Mouse (Mus musculus) mouse embryonic stem cell (cell line): ENCODE data around the gene Fam20b.

Experiments
- in situ Hi-C, 2 experiments: fragments of 300-500 bp; cut with MboI; formaldehyde crosslinking; loops; 1 replicate in 1 of 2; 3 replicates in 1 of 2; pipeline ENCODE4 v1.14.3; 2019 to 2020; ENCODE audit warnings: low sequenced_read_pairs in 2 of 2, low pct_unique_long_range_greater_than_20kb in 1 of 2, mixed read lengths in 1 of 2; ENCODE audit not compliant: unreplicated experiment in 1 of 2

Gene Fam20b

DNA sequence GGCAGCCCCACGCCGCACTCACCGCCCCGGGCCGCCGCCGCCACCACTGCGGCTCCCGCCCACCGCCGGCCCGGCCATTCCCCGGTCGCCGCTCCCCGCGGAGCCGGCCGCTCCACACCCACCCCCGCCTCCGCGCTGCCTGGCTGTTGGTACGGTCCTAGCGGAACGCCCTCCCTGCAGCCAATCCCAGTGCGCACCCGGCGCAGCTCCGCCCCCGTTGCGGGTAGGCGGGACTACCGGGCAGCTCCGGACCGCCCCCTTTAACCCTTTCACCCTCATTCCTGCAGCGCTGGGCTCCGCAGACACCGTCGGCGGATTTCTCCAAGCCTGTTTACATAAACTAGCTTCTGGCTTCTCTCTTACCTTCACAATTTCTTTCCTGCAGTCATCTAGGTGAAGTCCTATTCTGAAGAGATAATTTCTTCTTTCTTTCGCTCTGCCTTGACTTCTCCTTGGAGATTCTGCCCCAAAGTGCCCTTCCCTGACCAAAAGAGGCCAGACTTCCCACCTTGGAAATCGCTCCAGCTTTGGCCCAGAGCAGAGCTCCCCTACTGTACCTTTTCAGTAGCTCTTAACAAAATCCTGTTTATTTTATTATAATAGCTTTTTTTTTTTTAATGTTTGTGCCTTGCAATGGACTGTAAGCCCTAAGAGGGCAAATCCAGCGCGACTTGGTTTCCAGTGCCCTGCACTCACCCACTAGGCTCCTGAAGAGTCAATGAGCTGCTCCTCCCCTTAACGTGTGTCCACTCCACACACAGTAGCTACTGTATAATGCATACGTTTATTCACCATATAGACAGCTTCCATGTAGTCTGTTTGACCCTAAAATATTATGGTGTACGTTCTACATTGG, at the start of gene Fam20b:
Fam20b (minus strand) TSS at position 137 of the 856 bp plus-strand sequence.
- in situ Hi-C loops = no loop called here

DNA sequence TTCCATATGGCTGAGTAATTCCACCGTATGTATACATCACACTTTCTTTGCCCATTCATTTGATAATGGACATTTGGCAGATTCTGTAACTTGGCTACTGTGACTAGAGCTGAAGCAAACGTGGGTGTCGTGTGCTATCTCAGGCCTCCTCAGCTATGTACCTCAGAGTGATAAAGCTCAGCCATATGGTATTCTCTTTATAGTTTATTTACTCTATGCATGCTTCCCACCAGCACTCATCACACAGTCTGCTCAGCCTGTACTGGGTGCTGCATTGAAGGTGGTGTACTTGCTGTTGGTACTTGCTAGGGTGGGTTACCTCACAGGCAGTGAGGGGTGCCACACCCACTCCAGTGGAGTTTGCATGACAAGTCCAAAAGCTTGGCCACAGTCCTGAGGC, 46.4 kb upstream of the Fam20b start:
- in situ Hi-C loops = no loop called here

DNA sequence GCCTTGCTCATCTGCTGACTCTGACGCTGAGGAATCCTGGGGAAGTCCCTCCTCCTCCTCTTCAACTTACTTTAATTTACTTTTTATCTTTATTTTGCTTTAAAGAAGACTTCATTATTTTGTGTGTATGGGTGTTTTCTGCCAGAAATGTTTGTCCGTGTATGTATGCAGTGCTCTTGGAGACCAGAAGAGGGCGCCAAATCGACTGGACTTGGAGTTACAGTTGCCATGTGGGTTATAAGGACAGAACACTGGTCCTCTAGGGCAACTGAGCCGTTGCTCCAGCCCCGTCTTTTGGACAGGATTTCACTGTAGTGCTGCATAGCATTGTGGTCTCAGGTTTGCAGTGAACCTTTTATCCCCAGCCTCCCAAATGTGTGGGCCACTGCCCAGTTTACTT, 45.7 kb upstream of the Fam20b start:
- in situ Hi-C loops = no loop called here

DNA sequence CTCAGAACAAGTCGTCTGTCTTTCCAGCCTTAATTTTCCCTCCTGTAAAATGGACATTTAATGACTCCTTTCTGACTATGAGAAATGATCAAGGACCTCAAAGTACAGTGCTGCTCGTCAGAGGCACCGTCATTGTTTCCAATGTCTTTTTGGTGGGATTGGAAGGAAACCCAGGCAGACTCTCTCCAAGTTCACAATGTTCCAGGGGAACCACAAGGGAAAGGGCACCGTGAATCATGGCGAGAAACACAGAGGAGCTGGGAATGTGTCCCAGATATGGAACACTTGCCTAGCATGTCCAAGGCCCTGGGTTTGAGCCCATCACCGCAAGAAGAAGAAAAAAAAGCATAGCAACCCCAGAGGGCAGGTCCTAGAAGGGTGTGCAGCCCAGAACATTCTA, 44.4 kb upstream of the Fam20b start:
- in situ Hi-C loops = no loop called here

DNA sequence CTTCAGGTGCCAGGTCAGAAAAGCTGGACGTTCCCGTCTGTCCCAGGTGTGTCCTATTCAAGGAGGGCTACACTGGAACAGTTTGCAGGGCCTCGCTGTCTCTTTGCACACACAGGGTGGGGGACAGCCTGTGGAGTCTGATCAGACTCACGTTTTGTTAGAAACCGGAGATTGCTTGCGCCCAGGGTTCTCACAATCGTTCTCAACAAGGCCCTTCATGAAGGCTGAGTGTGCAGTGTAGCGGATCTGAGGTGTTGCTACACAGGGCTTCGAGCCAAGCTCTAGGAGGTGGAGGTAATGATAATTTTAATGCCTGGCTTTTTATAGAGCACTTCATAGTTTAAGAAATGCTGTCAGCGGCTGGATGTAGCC, 42.5 kb upstream of the Fam20b start:
- in situ Hi-C loops = no loop called here

DNA sequence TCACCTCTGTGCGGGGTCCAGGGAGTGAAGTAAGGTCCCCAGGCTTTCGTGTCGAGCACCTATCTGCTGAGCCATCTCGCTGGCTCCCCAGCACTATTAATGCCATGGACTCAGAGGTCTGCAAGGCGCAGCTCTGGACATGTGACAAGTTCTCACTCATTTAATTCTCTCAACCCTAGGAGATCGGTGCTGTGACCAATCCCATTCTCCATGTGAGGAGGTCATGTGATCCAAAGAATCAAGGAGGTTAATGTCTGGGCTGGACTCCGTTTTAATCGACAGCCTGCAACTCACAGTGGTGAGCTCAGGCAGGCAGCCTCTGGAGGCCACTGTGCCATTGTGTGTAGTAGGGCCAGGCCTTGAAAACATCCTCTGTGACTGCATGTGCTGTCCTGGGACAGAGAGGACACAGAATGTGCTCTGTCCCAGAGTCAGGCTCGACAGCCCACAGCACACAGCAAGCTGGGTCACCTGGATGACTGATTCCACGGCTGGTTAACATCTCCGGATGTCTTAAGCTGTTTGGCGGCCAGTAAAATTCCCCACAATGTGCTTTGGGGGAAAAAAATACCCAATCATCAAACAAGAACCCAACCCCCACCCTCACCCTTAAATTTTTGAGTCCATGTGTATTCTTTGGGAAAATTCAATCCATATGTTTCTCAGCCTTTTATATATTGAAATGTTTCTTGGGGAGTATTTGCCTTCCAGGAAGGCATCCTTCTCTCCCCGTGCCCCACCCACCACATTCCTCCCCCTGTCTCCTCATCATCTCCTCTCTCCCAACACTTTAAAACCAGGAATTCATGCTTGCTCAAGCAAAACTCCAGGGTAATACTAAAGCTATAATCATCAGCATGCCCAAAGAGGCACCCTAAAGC, 41.9 kb upstream of the Fam20b start:
- in situ Hi-C loops = no loop called here

DNA sequence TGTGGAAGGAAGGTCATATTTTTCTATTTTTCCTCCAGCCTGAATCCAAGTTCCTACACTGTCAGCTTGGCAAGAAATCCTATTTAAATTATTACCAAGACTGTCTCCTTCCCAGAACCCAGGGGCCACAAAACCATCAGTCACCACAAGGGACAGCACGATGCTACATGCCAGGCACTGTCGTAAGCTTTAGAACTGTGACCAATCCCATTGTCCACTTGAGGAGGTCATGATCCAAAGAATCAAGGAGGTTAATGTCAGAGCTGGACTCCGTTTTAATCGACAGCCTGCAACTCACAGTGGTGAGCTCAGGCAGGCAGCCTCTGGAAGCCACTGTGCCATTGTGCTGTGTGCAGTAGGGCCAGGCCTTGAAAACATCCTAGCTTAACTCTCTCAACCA, 39.4 kb upstream of the Fam20b start:
- in situ Hi-C loops = loop anchor here in 1 of 2 experiments (10.0 kb wide), 1 partner anchor 316 kb away; no protein-coding TSS in a partner anchor

DNA sequence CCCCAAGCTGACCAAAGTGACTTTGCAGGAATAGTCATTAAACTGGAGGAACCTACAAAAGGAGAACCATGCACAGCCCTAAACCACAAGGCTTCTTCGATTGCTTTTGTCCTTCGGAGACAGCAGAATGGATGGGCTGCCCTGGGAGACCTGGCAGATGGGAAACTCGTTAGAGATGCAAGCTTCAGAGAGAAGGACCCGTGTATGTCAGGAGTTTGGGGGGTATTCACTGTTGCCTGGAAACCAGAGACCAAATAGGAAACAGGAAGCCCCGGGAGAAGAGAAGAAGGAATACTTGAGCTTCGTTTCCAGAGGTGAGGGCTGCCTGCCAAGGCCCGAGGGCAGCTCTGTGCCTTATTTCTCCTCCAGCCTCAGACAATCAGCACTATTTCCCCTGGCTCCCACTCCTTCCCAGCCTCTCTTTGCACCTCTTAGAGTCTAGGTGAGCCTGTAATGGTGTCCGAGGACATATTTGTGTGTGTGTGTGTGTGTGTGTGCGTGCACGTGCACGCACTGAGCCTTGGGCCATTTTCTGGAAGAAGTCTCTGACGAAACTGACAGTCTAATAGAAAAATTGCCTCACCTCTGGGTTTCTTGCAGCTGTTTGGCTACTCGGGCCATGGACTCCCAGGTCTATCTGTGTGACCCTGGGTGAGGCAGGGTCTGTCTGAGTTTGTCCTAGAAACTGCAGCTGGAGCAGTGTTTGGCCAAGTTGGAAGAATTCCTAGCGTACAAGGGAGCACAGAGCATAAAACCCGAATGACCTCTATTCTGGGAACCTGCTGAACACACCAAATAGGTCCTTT, 35.9 kb upstream of the Fam20b start:
- in situ Hi-C loops = loop anchor here in 1 of 2 experiments (10.0 kb wide), 1 partner anchor 320 kb away; no protein-coding TSS in a partner anchor

DNA sequence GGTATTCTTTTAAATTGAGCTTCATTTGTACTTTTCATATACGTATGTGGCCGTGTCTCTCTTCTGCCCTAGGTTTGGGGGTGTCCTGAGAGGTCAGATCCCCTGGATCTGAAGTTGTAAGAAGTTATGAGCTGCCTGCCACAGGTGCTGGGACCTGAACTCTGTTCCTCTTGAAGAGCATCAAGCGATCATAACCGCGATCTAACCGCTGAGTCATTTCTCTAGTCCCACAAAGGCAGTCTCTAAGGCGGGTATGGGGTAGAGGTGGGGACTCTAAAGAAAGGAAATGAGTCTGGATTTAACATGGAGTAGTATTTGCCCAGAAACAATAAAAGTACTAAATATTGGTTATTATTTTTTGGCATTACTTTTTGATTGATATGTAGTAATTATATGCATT, 34.1 kb upstream of the Fam20b start:
- in situ Hi-C loops = loop anchor here in 1 of 2 experiments (10.0 kb wide), 1 partner anchor 322 kb away; no protein-coding TSS in a partner anchor

DNA sequence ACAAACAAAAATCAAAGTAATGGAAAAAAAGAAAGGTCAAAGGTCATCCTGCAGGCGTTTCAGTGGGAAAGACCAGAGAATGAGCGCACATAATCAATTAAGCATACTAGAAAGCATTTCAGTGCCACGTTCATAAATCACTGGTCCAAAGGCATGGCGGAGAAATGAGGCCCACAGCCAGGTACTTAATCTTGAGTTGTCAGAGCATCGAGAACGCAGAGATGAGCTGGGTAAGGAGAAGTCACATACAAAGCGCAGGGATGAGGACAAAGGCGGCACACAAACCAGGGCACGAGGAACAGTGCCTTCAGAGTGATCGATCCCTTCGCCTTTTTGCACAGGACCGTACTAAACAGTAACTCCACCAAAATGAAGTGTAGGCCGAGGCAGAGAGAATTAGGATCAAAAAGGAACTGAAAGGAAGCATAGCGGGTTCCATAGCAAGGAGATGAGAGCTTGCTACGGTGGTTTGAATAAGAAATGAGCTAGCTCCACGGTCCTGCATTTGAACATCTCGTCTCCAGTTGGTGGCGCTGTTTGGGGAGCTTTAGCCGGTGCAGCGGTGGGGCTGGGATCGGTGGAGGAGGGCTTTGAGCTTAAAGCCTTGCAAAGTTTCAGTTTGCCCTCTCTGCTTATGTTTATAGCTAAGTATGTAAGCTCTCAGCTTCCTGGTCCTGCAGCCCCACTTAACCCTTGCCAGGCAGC, 33.3 kb upstream of the Fam20b start:
- in situ Hi-C loops = loop anchor here in 1 of 2 experiments (10.0 kb wide), 1 partner anchor 323 kb away; no protein-coding TSS in a partner anchor

DNA sequence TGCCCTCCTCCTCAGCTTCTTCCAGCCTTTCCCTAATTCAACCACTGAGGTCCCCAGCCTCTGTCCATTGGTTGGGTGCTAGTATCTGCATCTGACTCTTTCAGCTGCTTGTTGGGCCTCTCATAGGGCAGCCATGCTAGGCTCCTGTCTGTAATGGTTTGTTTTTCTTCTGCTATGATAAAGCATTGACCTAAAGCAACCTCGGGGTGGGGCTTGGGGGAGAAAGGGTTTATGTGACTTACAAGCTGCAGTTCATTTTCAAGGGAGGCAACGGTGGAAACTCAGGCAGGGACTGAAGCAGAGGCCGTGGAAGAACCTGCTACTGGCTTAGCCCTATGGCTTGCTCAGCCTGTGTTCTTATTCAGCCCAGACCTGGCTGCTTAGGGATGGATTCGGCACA, 31.4 kb upstream of the Fam20b start:
- in situ Hi-C loops = loop anchor here in 1 of 2 experiments (10.0 kb wide), 1 partner anchor 325 kb away; no protein-coding TSS in a partner anchor

DNA sequence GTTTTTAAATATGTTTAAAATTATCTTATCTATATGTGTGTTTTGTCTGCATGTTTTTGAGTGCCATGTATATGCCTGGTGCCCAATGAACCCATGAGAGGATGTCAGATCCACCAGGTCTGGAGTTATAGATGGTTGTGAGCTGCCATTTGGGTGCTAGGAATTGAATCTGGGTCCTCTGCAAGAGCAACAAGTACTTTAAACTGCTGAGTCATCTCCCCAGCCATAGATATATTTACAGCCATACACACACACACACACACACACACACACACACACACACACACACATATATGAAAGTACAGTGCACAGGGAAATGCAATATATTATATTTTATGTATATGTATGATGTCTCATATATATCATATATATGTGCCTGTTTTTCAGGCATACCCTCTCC, 30.2 kb upstream of the Fam20b start:
- in situ Hi-C loops = loop anchor here in 1 of 2 experiments (10.0 to 25.0 kb wide), 2 partner anchors 146 to 538 kb away; no protein-coding TSS in a partner anchor

DNA sequence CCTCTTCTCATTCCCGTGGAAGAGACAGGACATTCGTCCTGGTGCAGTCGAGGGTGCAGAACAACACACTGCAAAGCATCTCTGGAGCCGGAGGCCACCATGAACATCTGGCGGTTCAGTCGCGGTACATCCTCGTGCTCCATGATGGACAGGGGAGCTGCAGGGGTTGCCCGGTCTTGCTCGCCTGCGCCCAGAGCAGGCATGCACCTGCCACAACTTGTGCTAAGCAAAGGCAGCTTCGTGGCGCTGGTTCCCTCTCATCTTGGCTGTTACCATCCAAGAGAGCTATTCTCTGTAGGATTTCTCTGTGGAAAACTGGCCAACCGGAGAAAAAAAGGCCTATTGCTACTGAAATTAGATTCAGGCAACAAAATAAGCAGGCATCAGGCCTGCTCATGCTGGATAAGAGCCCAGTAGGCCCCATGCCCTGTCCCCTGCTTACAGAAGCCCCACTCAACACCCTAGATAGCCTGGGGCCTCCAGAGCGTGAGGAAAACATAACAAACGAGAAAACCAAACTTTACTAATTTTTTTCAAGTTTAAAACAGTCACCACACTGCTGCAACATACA, 29.6 kb upstream of the Fam20b start:
- in situ Hi-C loops = loop anchor here in 1 of 2 experiments (10.0 to 25.0 kb wide), 2 partner anchors 146 to 539 kb away; no protein-coding TSS in a partner anchor

DNA sequence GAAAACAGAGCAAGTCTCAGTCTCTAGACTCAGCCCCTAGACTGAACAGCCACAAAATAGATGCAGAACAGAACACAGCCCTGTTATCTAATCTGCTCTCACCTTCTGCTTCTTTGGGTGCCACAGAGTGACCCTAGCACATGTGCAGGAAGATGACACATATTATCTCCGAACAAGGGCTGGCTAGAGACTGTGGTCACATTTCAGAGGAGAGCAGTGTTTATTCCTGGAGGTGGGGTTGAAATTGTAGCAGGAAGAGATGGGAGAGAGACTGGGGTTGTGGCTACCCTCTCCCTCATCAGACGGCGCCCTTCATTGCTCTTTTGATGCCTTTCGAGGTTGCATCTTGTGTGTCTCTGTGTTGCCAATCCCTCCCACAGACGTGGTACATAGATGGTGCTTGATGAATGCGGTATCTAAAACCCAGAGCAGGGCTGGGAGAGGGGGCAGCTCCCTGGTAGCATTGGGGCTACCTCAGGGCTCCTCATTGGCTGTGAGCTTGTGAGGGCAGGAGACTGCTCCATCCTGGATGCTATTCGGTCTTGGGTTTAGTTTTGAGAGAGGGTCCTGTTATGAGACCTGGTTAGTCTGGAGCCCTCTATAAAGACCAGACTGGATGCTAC, 26.4 kb upstream of the Fam20b start:
- in situ Hi-C loops = loop anchor here in 1 of 2 experiments (10.0 to 25.0 kb wide), 2 partner anchors 150 to 542 kb away; no protein-coding TSS in a partner anchor

DNA sequence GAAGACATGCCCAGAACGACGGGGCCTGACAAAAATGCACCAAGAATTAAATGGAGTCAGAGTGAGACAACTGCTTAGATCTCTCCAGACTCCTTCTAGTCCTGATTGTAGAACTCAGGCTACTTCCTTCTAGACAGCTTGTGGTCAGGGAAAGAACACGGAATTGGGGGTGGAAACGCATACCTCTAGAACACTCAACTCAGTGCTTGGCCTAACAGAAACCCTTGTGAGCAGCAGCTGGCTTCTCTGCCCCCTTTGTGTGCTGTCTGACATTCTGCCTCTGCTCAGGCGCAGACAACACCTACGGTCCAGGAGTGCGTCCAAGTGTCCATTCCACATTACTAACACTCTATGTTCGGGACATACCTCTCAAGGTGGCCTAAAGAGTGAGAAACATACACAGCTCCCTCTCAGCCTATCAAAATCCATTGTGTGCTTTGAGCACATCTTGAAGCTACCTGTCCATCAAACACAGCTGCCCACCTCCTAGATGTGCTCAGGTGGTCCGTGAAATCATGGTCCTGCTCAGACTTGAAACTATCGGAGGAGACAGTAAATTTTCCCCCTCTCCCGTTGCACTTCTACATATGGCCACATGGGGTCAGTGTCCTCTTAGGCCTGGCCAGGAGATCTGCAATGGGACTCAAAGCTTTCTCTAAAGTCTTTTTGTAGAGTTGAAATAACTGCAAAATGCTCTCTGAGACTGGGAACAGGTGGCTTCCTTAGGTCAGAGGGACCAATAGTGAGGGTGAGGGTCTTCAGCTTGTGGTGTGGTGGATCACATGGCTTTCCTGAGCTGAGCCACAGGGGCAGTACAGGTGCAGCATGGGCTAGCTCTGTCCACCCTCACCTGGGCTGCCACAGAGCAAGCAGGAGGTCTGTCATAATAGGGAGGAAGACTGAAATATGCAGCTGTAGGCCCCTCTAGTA, 22.9 kb upstream of the Fam20b start:
- in situ Hi-C loops = loop anchor here in 1 of 2 experiments (5.0 to 25.0 kb wide), 3 partner anchors 153 to 546 kb away; no protein-coding TSS in a partner anchor

DNA sequence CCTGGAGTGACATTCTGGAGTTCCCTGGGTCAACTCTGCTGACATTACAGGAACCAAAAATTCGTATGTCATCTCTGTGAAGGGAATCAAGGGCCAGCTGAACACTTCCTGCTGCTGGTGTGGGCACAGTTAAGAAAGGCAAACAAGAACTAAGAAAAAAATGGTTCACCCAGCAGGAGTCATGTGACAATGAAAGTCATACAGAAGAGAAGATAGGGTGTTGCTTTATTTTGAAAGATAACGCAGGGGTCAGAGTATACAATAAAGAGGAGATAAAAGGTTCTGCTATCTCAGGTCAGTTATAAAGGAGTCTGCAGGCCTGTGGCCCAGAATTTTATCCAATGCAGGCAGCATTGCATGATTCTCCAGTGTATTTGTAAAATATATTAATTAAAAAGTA, 16.9 kb upstream of the Fam20b start:
- in situ Hi-C loops = loop anchor here in 1 of 2 experiments (25.0 kb wide), 1 partner anchor 552 kb away; no protein-coding TSS in a partner anchor
